Mouse (Mus musculus): Measurements from ENCODE around the gene Ankrd1.

DNA sequence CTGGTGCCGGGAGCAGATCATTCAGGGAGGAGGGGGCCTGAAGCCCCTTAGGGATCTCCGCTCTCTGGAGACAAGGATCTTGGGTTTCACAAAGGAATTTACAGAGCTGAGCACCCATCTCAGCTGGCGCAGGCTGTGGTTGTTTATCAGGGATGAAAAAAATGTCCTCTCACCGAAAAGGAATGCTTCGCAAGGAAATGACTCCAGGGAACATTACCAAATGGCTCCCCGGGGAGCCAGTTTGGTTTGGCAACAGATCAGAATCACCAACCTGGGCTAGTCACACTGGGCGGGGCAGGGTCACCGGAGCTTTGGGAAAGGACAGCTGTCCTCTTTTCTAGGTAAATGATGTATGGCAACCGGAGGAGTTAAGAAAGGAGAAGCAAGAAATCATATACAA, 9.3 kb upstream of the Ankrd1 start:
- TF ChIP-seq CTCF (IDR thresholded peaks at IDR 0.05; ENCODE audit: low read depth), result no peak
- TF ChIP-seq EP300 (IDR thresholded peaks at IDR 0.05; ENCODE audit: low read depth), result no peak

Data from heart, postnatal 0 days (tissue).